Mouse (Mus musculus): ENCODE measurements around the gene Asxl1. TPM values are rescaled to one million over a fixed set of nuclear protein-coding genes. Genes with fewer than 3 reads are reported as not detected.

Asxl1 gene
- polyA plus RNA-seq, 1 experiment, result 55.7 TPM

DNA sequence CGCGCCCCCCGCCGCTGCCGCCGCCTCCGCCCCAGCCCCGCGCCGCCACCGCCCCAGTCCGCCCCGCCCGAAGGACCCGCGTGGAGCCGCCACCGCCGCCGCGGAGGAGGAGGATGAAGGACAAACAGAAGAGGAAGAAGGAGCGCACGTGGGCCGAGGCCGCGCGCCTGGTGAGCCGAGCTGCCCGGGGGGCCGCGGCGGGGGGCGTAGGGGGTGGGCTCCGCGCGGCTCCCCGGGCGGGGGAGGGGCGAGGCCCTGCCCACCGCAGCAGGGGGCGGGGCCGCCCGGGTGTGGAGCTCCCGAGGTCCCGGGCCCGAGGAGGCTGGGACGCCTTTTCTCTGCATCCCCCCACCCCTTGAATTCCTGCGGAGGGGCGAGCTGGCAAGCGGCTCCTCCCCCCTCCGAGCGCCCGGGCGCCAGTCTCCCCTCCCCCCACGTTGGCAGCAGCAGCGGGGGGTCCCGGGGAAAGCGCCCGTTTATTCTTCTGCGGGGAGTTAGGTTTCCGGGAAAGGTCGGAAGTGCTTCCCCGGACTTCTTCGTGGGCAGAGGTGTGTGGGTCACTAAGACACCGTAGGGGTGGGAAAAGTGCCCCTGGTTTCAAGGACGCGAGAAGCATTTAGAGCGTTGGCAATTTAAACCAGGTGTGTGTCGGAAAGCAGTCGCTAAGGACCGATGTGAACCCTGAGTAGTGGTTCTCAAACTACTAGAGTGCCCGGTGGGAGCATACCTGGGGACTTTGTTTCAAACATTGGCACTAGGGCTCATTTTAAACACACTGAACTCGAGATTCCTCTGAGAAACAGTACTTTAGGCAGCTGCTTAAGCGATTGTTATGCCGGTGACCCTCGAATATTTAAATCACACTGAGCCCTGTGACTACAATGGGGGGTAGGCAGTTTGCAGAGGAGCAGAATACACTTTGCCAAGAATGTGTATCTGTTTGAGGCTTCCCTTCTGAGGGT, 873 bp downstream of the Asxl1 start:
- H3K4me3 ChIP-seq (ENCODE audit: low read depth, low read length), result peak overlapping the region; percentile 85
- no peaks in the 10 kb centered on the region for H3K27me3 ChIP-seq (ENCODE audit: control insufficient read depth, insufficient read depth, low read length, poor library complexity, severe bottlenecking)
- H3K36me3 ChIP-seq (ENCODE audit: control insufficient read depth, insufficient read depth, low read length, poor library complexity, severe bottlenecking), result peaks cover 18% of the 10 kb centered on the region
- peak overlapping the region; percentile 100 for H3K9ac ChIP-seq (ENCODE audit: low read depth, poor library complexity, severe bottlenecking)
- H3K4me1 ChIP-seq (ENCODE audit: control insufficient read depth, insufficient read depth, low read length), result peaks cover 2% of the 10 kb centered on the region
- peak overlapping the region; percentile 93 for H3K27ac ChIP-seq (ENCODE audit: insufficient read depth, low read length)
- peak; percentile 39; the same call in 1 of the 2 replicates for TF ChIP-seq EP300 (IDR thresholded peaks at IDR 0.05; ENCODE audit: insufficient read depth, low read depth, low read length)
- TF ChIP-seq CTCF (IDR thresholded peaks at IDR 0.05; ENCODE audit: low read depth, low read length), result no peak
- TF ChIP-seq POLR2A (IDR thresholded peaks at IDR 0.05; ENCODE audit: insufficient read depth, low read length), result no peak
- no peaks in the 10 kb centered on the region for H3K9me3 ChIP-seq (replicated peaks; ENCODE audit: control insufficient read depth, insufficient read depth, low read length, poor library complexity, severe bottlenecking)

DNA sequence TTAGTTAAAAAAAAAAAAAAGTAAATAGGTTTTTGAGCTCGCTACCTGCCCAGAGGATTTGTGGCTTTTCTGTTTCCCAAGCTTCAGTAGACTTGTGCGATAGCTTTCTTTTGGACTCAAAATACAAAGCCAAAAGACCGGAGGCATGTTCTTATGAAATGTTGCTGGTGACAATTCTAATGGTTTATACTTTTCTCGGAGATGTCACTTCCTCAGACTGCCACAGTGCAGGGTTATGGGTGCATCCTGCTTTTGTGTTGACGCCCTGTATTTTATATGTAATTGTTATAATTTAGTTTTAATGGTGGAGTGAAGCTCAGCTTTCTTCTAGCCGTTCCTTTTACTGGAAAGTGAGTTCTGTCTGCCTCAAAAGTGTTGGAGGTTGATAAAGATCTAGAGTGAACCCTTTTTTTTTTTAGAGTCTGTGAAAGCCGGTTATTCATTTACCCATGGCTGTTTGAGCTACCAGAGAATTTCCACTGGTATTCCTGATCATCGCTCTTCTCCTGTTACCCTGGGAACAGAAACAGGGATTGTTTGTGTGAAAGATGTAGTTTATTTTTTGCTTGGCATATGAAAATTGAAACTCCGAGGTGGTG, 1.7 kb downstream of the Asxl1 start:
- Histone ChIP-seq H3K9ac (ENCODE audit: low read depth, poor library complexity, severe bottlenecking) (peak overlapping the region; percentile 100), H3K9me3 (replicated peaks; ENCODE audit: control insufficient read depth, insufficient read depth, low read length, poor library complexity, severe bottlenecking) (no peaks in the 10 kb centered on the region), H3K4me1 (ENCODE audit: control insufficient read depth, insufficient read depth, low read length) (peaks cover 2% of the 10 kb centered on the region), H3K4me3 (ENCODE audit: low read depth, low read length) (peak overlapping the region; percentile 85), H3K27me3 (ENCODE audit: control insufficient read depth, insufficient read depth, low read length, poor library complexity, severe bottlenecking) (no peaks in the 10 kb centered on the region), H3K36me3 (ENCODE audit: control insufficient read depth, insufficient read depth, low read length, poor library complexity, severe bottlenecking) (peaks cover 21% of the 10 kb centered on the region), H3K27ac (ENCODE audit: insufficient read depth, low read length) (peak overlapping the region; percentile 93)
- no peak for TF ChIP-seq POLR2A (IDR thresholded peaks at IDR 0.05; ENCODE audit: insufficient read depth, low read length)
- no peak for TF ChIP-seq CTCF (IDR thresholded peaks at IDR 0.05; ENCODE audit: low read depth, low read length)
- no peak for TF ChIP-seq EP300 (IDR thresholded peaks at IDR 0.05; ENCODE audit: insufficient read depth, low read depth, low read length)

DNA sequence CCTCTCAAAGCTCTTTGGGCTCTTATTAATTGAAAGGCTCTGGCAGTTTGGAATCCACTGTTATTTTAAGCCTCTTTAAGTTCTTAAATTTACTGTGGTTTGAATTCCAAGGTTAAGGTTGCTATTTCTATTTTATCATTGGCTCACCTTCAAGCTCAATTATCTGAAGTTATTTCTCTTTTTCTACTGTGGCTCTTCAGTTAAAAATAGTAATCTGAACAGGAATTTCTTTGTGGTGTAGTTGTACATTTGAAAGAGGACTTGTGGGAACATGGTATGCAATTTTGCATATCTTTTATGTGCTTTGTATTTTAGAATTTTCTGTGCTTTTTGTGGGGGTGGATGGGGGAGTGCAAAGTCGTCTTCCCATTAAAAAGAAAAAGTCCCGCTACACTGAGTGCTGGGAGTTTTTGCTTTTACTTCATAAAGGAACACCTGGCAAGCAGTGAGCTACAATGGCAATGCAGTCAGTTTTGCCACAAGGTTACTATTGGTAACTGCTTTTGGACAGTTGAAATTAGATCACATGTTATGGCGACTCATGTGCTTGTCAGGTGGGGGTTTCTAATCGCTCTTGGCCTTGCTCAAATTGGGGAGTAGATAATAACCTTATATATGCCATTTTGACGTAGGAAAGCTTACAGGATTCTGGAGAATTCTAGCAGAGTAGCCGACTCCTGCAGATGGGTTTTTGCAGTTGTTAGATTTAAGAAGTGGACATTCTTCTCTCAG, 2.6 kb downstream of the Asxl1 start:
- Histone ChIP-seq H3K9me3 (replicated peaks; ENCODE audit: control insufficient read depth, insufficient read depth, low read length, poor library complexity, severe bottlenecking) (no peaks in the 10 kb centered on the region), H3K36me3 (ENCODE audit: control insufficient read depth, insufficient read depth, low read length, poor library complexity, severe bottlenecking) (peaks cover 25% of the 10 kb centered on the region), H3K4me3 (ENCODE audit: low read depth, low read length) (no peak overlapping the region), H3K27ac (ENCODE audit: insufficient read depth, low read length) (no peak overlapping the region), H3K9ac (ENCODE audit: low read depth, poor library complexity, severe bottlenecking) (peak overlapping the region; percentile 100; the same call in 1 of the 2 replicates), H3K27me3 (ENCODE audit: control insufficient read depth, insufficient read depth, low read length, poor library complexity, severe bottlenecking) (no peaks in the 10 kb centered on the region), H3K4me1 (ENCODE audit: control insufficient read depth, insufficient read depth, low read length) (peaks cover 2% of the 10 kb centered on the region)
- no peak for TF ChIP-seq POLR2A (IDR thresholded peaks at IDR 0.05; ENCODE audit: insufficient read depth, low read length)
- TF ChIP-seq EP300 (IDR thresholded peaks at IDR 0.05; ENCODE audit: insufficient read depth, low read depth, low read length), result no peak
- TF ChIP-seq CTCF (IDR thresholded peaks at IDR 0.05; ENCODE audit: low read depth, low read length), result no peak

DNA sequence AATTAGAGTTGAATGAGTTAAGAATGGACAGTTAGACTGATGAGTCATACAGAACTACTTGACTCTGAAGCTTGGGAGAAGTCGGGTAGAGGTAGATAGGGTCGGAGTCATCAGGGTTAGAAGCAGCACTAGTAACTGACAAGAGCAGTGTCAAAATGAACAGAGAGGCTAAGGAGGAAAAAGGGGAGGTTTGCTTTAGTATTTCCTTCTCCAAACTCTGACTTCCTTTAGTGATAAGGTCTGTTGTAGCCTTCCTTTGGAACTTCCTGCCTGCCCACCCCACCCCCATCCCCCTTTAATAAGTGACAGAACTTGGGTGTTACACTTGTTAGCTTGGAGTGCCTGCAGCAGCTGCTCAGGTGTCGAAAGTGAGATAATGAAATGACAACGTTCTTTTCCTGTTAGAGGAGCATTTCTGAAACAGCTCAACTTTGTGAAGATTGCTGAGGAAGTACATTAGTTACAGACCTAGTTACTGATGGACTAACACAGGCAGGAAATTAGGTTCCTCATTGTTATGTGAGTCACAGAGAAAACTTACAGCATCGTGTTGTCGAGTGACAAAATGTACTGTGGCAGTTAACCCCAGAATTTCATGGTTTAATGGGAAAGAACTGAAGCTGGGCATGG, 5.0 kb downstream of the Asxl1 start:
- H3K9me3 ChIP-seq (replicated peaks; ENCODE audit: control insufficient read depth, insufficient read depth, low read length, poor library complexity, severe bottlenecking), result no peaks in the 10 kb centered on the region
- H3K4me3 ChIP-seq (ENCODE audit: low read depth, low read length), result no peak overlapping the region
- no peak overlapping the region; the same call in 1 of the 2 replicates for H3K27ac ChIP-seq (ENCODE audit: insufficient read depth, low read length)
- peaks cover 45% of the 10 kb centered on the region for H3K36me3 ChIP-seq (ENCODE audit: control insufficient read depth, insufficient read depth, low read length, poor library complexity, severe bottlenecking)
- H3K27me3 ChIP-seq (ENCODE audit: control insufficient read depth, insufficient read depth, low read length, poor library complexity, severe bottlenecking), result no peaks in the 10 kb centered on the region
- H3K4me1 ChIP-seq (ENCODE audit: control insufficient read depth, insufficient read depth, low read length), result peaks cover 2% of the 10 kb centered on the region
- peak overlapping the region; percentile 48; the same call in 1 of the 2 replicates for H3K9ac ChIP-seq (ENCODE audit: low read depth, poor library complexity, severe bottlenecking)
- no peak for TF ChIP-seq EP300 (IDR thresholded peaks at IDR 0.05; ENCODE audit: insufficient read depth, low read depth, low read length)
- TF ChIP-seq CTCF (IDR thresholded peaks at IDR 0.05; ENCODE audit: low read depth, low read length), result no peak
- TF ChIP-seq POLR2A (IDR thresholded peaks at IDR 0.05; ENCODE audit: insufficient read depth, low read length), result no peak

DNA sequence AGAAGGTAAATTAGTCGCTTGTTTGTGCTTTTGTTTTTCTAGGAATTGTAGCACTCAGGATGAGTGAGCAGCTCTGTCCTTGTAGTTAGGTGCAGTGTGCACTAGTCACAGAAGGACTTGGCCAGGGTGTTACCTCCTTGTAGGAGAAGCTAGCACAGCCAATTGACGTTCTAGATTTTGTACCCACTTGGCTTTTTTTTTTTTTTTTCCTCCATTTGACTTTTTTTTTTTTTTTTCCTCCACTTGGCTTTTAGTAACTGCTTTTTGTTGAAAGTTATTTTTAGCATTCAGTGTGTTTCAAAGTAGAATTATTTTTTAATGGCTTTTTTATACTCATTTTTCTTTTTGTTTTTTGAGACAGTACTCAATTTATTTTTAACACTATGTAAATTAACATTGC, 9.0 kb downstream of the Asxl1 start:
- Histone ChIP-seq H3K27ac (ENCODE audit: insufficient read depth, low read length) (no peak overlapping the region), H3K4me3 (ENCODE audit: low read depth, low read length) (no peak overlapping the region), H3K4me1 (ENCODE audit: control insufficient read depth, insufficient read depth, low read length) (peaks cover 2% of the 10 kb centered on the region), H3K27me3 (ENCODE audit: control insufficient read depth, insufficient read depth, low read length, poor library complexity, severe bottlenecking) (no peaks in the 10 kb centered on the region), H3K36me3 (ENCODE audit: control insufficient read depth, insufficient read depth, low read length, poor library complexity, severe bottlenecking) (peaks cover 54% of the 10 kb centered on the region), H3K9me3 (replicated peaks; ENCODE audit: control insufficient read depth, insufficient read depth, low read length, poor library complexity, severe bottlenecking) (no peaks in the 10 kb centered on the region), H3K9ac (ENCODE audit: low read depth, poor library complexity, severe bottlenecking) (no peak overlapping the region)
- no peak for TF ChIP-seq EP300 (IDR thresholded peaks at IDR 0.05; ENCODE audit: insufficient read depth, low read depth, low read length)
- no peak for TF ChIP-seq CTCF (IDR thresholded peaks at IDR 0.05; ENCODE audit: low read depth, low read length)
- TF ChIP-seq POLR2A (IDR thresholded peaks at IDR 0.05; ENCODE audit: insufficient read depth, low read length), result no peak
